Mouse (Mus musculus) cerebellum, adult 2 months (tissue): Measurements from ENCODE around the gene Cpa5.

ENCODE experiments used
- CTCF ChIP-seq: fragments of 200-500 bp; IDR thresholded peaks from 2 replicates; pipeline ENCODE4 v1.5.1; 2011; ENCODE audit warnings: low read depth, mild to moderate bottlenecking, control low read depth, low read length, moderate library complexity, borderline replicate concordance; ENCODE audit not compliant: insufficient read depth
- POLR2A ChIP-seq: fragments of 200-500 bp; IDR thresholded peaks from 2 replicates; pipeline ENCODE4 v1.6.1; 2011; ENCODE audit warnings: low read length, control low read depth, borderline replicate concordance; ENCODE audit not compliant: insufficient read depth

- TF ChIP-seq POLR2A (no peak), CTCF (no peak)
Measured at GRCm38 (mm10) chr6:30605672-30606071, 5.1 kb upstream of the Cpa5 start.
